Mouse (Mus musculus) right cerebral cortex, postnatal 4 days (tissue): ENCODE results near the gene Chchd3.

Experiments used
- DNase-seq: peaks from one replicate; pipeline ENCODE4 v3.0.0-alpha.2; 2022

Chchd3 gene

GRCm38 (mm10) chr6:33001271-33001670 is 58.8 kb downstream of the Chchd3 start:
- DNase-seq = no peak

- DNase-seq = no peak
Observed at GRCm38 (mm10) chr6:32996597-32996996, 63.5 kb downstream of the Chchd3 start.

GRCm38 (mm10) chr6:32993847-32994246 is 66.2 kb downstream of the Chchd3 start:
- no peak for DNase-seq

- no peak for DNase-seq
Observed at GRCm38 (mm10) chr6:32990061-32990633, 69.9 kb downstream of the Chchd3 start.

GRCm38 (mm10) chr6:32988561-32988960 is 71.5 kb downstream of the Chchd3 start:
- no peak for DNase-seq

GRCm38 (mm10) chr6:32983876-32984275 is 76.2 kb downstream of the Chchd3 start:
- DNase-seq = no peak

GRCm38 (mm10) chr6:32981253-32981652 is 78.8 kb downstream of the Chchd3 start:
- DNase-seq = no peak

- DNase-seq = no peak
Observed at GRCm38 (mm10) chr6:32978811-32979210, 81.2 kb downstream of the Chchd3 start.

- DNase-seq = no peak
Observed at GRCm38 (mm10) chr6:32971926-32972325, 88.1 kb downstream of the Chchd3 start.

GRCm38 (mm10) chr6:32968971-32969370 is 91.1 kb downstream of the Chchd3 start:
- no peak for DNase-seq

- DNase-seq = no peak
Observed at GRCm38 (mm10) chr6:32962048-32962447, 98.0 kb downstream of the Chchd3 start.

GRCm38 (mm10) chr6:32961477-32961876 is 98.6 kb downstream of the Chchd3 start:
- no peak for DNase-seq

- no peak for DNase-seq
Observed at GRCm38 (mm10) chr6:32959816-32960550, 100.1 kb downstream of the Chchd3 start.

- no peak for DNase-seq
Observed at GRCm38 (mm10) chr6:32955481-32955880, 104.6 kb downstream of the Chchd3 start.

- no peak for DNase-seq
Observed at GRCm38 (mm10) chr6:32950973-32951372, 109.1 kb downstream of the Chchd3 start.

- no peak for DNase-seq
Observed at GRCm38 (mm10) chr6:32949702-32950101, 110.4 kb downstream of the Chchd3 start.

- DNase-seq = no peak
Observed at GRCm38 (mm10) chr6:32947225-32947624, 112.8 kb downstream of the Chchd3 start.

- DNase-seq = no peak
Observed at GRCm38 (mm10) chr6:32944956-32945355, 115.1 kb downstream of the Chchd3 start.

GRCm38 (mm10) chr6:32943651-32944050 is 116.4 kb downstream of the Chchd3 start:
- DNase-seq = no peak

GRCm38 (mm10) chr6:32940299-32940698 is 119.8 kb downstream of the Chchd3 start:
- DNase-seq = no peak

GRCm38 (mm10) chr6:32937643-32938042 is 122.4 kb downstream of the Chchd3 start:
- no peak for DNase-seq

- DNase-seq = no peak
Observed at GRCm38 (mm10) chr6:32936794-32937193, 123.3 kb downstream of the Chchd3 start.

GRCm38 (mm10) chr6:32936365-32936764 is 123.7 kb downstream of the Chchd3 start:
- DNase-seq = no peak

GRCm38 (mm10) chr6:32935576-32935975 is 124.5 kb downstream of the Chchd3 start:
- DNase-seq = no peak
